Mouse (Mus musculus) embryo, embryonic 10.5 days (tissue): ENCODE measurements around the gene Gtf2f2.
"Not testable (repeated sequence)": the region's sequence is repeated elsewhere in the genome, so short reads cannot be mapped to it uniquely, and the experiment has no call there.

Experiments
- DNase-seq: peaks from one replicate; pipeline ENCODE4 v3.0.0-alpha.2; 2015; ENCODE audit warnings: low spot score

The Gtf2f2 gene

GRCm38 (mm10) chr14:75912665-75913064, 98.0 kb downstream of the Gtf2f2 start:
- no peak for DNase-seq

DNA sequence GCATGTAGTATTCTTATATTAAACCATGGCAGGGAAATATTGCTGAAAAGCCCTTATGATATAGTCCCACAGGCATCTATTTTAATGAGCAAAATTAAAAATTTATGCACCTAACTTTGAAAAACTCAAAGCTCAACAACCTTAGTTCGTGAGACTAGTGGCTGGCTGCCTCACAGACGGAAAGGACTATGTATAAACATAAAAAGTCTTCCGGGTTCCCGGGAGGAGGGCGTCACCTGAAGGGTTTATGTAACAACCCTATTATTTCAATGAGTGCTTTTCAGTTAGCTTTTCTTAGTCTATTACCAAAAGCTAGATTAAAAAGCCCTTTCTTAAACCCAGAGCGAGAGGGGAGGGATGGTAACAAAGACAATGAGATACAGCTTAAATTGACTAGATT, 98.7 kb downstream of the Gtf2f2 start:
- no peak for DNase-seq

DNA sequence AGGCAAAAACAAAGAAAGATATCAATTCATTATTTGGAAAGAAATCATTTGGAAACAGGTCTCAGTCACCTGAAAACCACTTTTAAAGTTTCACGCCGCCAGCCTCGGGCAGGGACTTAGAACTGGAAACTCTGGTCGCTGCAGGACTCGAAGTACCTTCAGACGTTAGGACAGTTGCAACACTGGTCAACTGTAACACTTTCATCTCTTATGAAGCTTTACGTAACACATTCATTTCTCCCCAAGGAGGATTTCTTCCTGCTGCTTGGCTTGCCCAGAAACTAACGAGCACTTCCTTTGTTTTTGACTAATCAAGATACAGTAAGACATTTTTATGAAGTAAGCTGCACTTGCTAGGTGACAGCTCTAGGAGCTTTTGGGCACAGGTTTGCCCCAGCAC, 103.7 kb downstream of the Gtf2f2 start:
- DNase-seq = no peak

GRCm38 (mm10) chr14:75904972-75905371, 105.7 kb downstream of the Gtf2f2 start:
- DNase-seq = no peak

GRCm38 (mm10) chr14:75903131-75903530, 107.5 kb downstream of the Gtf2f2 start:
- no peak for DNase-seq

DNA sequence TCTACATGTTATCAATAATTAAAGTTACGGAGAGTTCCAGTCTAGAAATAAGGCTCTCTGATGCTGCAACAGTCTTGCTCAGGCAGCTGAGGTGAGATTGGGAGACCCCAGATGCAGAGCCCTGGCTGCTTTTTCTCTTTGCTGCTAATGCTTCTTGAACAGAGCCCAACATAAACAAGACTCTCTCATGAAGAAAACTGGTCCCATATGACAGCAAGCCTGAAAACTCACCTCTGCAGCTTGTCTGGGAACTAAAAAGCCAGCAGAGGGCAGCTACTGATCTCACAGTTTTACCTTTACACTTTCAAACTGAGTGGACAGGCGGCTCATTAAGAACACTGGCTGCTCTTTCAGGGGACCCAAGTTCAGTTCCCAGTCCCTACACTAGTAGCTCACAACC, 108.7 kb downstream of the Gtf2f2 start:
- no peak for DNase-seq

DNA sequence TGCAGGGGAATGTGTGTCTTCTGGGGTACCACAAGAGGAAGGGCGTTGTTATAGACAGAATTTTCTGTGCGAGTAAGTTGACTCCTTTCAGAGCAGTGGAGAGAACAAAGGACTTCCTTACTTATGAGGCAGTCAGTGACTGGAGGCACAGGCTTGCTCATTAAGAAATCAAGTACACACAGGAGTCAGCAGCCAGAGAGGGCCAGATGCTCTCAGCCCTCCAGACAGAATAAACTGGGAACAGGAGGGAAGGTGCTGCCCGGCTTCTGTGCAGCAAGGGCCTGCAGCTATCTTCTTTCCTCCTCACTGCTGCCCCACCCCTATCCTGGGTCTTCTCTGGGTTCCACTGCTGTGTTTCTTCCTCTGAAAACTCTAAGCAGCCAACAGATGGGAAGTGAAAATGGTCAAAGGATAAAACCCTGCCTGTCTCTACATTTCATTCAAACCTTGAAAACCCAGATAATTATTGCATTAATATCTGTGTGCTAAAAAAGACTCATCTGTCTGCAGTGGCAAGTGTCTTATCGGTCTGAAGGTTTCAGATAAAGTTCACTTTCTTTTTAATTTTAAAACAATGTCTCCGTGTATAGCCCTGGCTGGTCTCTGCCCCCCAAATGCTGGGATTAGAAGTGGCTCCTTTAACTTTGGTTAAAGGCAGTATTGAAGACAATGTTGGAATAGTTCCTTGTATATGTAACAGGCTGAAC, 109.7 kb downstream of the Gtf2f2 start:
- DNase-seq = peak; percentile 26

DNA sequence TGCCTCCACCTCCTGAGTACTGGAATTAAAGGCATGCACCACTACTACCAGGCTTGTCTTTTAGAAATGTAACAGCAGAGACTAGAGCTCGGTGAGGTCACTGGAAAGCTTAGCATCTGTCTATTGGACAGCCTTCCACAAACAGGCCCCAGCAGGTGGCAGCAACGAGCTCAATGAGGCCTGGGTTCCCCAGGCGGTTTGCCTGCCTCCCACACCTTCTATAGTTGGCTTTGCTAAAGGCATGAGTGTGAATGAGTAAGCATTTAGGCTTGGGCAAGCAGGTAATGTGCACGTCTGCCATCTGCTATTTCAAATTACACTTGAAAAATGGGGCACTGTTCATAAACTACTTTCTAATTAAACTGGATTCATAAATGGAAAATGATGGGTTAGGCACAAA, 111.1 kb downstream of the Gtf2f2 start:
- peak; percentile 88 for DNase-seq

GRCm38 (mm10) chr14:75892118-75892517, 118.5 kb downstream of the Gtf2f2 start:
- DNase-seq = no peak

- DNase-seq = no peak
Measured at GRCm38 (mm10) chr14:75883873-75884272, 126.8 kb downstream of the Gtf2f2 start.

DNA sequence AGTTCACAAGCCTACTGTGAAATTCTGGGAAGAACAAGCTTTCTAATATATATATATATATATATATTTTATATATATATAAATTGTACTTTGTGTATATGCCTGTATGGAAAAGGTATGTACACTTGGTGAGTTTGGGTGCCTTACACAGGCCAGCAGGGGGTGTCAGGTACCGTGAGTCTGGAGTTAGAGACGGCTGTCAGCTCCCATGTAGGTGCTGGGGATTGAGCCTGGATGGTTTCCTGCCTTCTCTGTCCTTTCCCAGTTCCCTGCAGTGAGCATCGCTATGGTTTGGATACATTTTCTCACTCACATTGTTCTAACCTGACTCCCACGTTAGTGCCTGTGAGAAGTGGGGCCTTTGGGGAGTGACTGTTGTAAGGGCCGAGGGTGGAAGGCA, 127.3 kb downstream of the Gtf2f2 start:
- no peak for DNase-seq

- DNase-seq = peak; percentile 24
Measured at GRCm38 (mm10) chr14:75881856-75882255, 128.8 kb downstream of the Gtf2f2 start.

- DNase-seq = peak; percentile 68
Measured at GRCm38 (mm10) chr14:75878980-75879379, 131.7 kb downstream of the Gtf2f2 start.

DNA sequence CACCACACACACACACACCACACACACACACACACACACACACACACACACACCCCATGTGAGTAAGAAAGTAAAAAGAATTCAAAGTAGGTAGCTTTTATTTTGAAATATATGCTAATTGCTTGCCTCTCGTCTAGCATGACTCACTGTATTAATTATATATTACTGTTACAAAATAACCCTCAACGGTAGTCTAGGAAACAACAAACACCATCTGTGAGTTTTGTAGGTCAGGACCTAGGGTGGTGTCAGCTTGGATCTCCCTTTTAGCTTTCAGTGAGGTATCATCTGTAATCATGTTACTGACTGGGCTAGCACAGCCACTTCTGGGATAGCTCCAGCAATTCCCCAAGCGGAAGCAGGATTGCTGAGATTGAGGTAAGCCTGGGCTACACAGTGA, 133.4 kb downstream of the Gtf2f2 start:
- no peak for DNase-seq

- peak; percentile 93 for DNase-seq
Measured at GRCm38 (mm10) chr14:75876320-75877043, 134.2 kb downstream of the Gtf2f2 start.

DNA sequence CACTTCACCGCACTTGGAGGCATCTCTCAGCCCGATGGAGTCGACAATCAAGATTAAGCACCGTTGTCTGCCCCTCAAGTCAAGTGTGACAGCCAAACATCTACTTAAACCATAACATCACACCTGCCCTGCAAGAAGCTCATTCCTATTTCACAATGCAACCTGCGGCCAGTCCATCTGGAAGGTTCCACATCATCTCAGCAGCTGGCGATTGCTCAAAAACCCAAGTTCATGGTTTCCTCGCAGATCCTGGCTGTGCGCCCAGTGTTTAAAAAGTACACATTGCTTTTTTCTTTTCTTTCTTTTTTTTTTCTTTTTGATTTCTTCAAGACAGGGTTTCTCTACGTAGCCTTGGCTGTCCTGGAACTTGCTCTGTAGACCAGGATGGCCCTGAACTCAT, 137.1 kb downstream of the Gtf2f2 start:
- DNase-seq = no peak

- DNase-seq = no peak
Measured at GRCm38 (mm10) chr14:75871750-75872149, 138.9 kb downstream of the Gtf2f2 start.

GRCm38 (mm10) chr14:75871111-75871510, 139.6 kb downstream of the Gtf2f2 start:
- DNase-seq = peak; percentile 44

DNA sequence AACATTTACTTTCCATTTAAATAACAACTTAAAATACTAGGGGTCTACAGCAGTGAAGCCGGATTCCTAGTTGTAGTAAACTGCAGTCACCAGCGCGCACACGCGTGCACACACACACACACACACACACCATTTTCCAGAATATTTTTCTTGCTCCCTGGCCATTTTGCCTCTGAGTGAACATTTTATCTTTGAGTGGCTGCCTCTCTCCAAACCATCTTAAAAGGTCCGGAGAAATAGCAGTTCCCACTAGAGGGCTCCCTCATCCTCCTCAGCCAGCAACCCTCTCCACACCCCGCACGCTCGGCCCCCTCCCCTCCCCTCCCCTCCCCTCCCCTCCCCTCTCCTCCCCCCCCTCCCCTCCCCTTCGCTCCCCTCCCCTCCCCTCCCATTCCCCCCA, 140.0 kb downstream of the Gtf2f2 start:
- peak; percentile 86 for DNase-seq

GRCm38 (mm10) chr14:75869769-75870363, 140.8 kb downstream of the Gtf2f2 start:
- no peak for DNase-seq

GRCm38 (mm10) chr14:75868028-75868427, 142.6 kb downstream of the Gtf2f2 start:
- not testable (repeated sequence) for DNase-seq

DNA sequence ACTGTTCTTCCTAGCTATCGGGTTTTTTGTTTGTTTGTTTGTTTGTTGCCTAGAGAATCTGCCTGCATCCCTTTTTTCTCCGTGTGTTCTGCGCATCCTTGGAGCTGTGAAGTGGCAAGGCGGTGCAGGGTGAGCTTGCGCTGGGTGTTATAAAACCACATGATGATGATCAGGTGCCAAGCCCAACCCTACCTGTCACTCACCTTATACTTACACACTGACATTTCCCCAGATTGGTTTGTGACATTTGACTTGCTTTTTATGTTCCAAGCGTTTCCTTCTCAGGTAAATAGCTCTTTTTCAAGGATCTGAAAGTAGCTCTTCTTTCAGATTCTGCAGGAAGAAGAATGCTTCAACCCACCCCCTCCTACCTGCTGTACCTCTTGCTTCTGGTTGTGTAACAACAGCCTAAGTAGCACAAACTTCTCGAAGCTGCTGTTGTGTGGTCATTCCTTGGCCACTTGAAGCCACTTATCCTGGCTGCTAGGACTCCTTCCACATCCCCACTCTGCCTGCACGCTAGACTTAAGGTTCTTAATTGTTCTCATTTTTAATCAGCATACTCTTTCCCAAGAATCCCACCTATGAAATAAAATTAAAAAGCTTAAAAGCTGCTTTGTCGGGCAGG, 143.8 kb downstream of the Gtf2f2 start:
- DNase-seq = no peak
